In genomic region chr13:59289127-59289526, GRCm38 (mm10) we compare ENCODE assay signal across 10 mouse cellular contexts.
A peak's percentile ranks its signal among the peaks of the same experiment; 100 is the strongest.
DNase-seq lines count a peak whose midpoint lies in the region; ATAC-seq and TF ChIP-seq lines count a peak whose summit lies in the region.
"Had no signal": no experiment of that assay in that cellular context is flagged by ENCODE, and none has a peak within 500 bp of the region (broad histone marks: within the 10 kb centered on the region; RNA-seq: fewer than 3 reads in every experiment).

No protein-coding gene starts in this region.

- no peak overlapping the region for H3K27ac ChIP-seq in gastrocnemius, adult 2 months
- H3K27ac ChIP-seq in ES-Bruce4 (ENCODE audit: insufficient read depth, low read length) = no peak overlapping the region
- no peak overlapping the region for H3K27ac ChIP-seq in kidney, embryonic 15.5 days
- H3K27ac ChIP-seq: heart, embryonic 10.5 days; liver, embryonic 15.5 days had no signal

- no peaks in the 10 kb centered on the region for H3K4me1 ChIP-seq in ES-Bruce4 (ENCODE audit: control insufficient read depth, insufficient read depth, low read length)
- no peaks in the 10 kb centered on the region for H3K4me1 ChIP-seq in kidney, embryonic 15.5 days
- H3K4me1 ChIP-seq: liver, embryonic 15.5 days had no signal

- H3K9me3 ChIP-seq in ES-Bruce4 (replicated peaks; ENCODE audit: control insufficient read depth, insufficient read depth, low read length, poor library complexity, severe bottlenecking) = no peaks in the 10 kb centered on the region
- 0 out of 2 replicates have a peak, but pooled peaks cover 3% of the 10 kb centered on the region for H3K9me3 ChIP-seq in kidney, embryonic 15.5 days (replicated peaks)
- H3K9me3 ChIP-seq: heart, embryonic 10.5 days; liver, embryonic 15.5 days had no signal

- no peak for TF ChIP-seq POLR2A in ES-Bruce4 (IDR thresholded peaks at IDR 0.05; ENCODE audit: insufficient read depth, low read length)

- no peaks in the 10 kb centered on the region for H3K36me3 ChIP-seq in ES-Bruce4 (ENCODE audit: control insufficient read depth, insufficient read depth, low read length, poor library complexity, severe bottlenecking)
- no peaks in the 10 kb centered on the region for H3K36me3 ChIP-seq in kidney, embryonic 15.5 days
- H3K36me3 ChIP-seq: heart, embryonic 10.5 days; liver, embryonic 15.5 days had no signal

- DNase-seq in gastrocnemius, adult 2 months = peak; percentile 37
- DNase-seq in gastrocnemius, postnatal 36 days = no peak
- DNase-seq in frontal cortex, postnatal 25 days (ENCODE audit: low spot score in 2 of 2) = peak; percentile 25 to 33
- peak; percentile 66 to 71 for DNase-seq in left cerebral cortex, postnatal 14 days (ENCODE audit: low spot score in 2 of 2)
- DNase-seq in thymus, postnatal 0 days (ENCODE audit: low spot score) = no peak
- no peak for DNase-seq in kidney, adult 9 months

- H3K4me3 ChIP-seq in gastrocnemius, adult 2 months = no peak overlapping the region
- no peak overlapping the region for H3K4me3 ChIP-seq in ES-Bruce4 (ENCODE audit: low read depth, low read length)
- H3K4me3 ChIP-seq in kidney, embryonic 15.5 days (replicated peaks) = no peak overlapping the region
- H3K4me3 ChIP-seq: heart, embryonic 10.5 days; liver, embryonic 15.5 days had no signal

- no peak for ATAC-seq in kidney, embryonic 15.5 days (replicated peaks; ENCODE audit: low FRiP score)

- TF ChIP-seq CTCF in gastrocnemius, adult 2 months (IDR thresholded peaks at IDR 0.05) = peak; percentile 49
- TF ChIP-seq CTCF in ES-Bruce4 (IDR thresholded peaks at IDR 0.05; ENCODE audit: low read depth, low read length) = peak; percentile 13

- intact Hi-C loops in gastrocnemius, adult 2 months (cut with DNase I) = no loop called here
- intact Hi-C loops in gastrocnemius, postnatal 36 days (cut with DNase I) = no loop called here
- intact Hi-C loops in left cerebral cortex, postnatal 14 days (cut with DNase I) = loop anchor here (10.0 kb wide), 1 partner anchor 484 kb away; the partner anchor contains the start of gene Ntrk2

- H3K27me3 ChIP-seq in ES-Bruce4 (ENCODE audit: control insufficient read depth, insufficient read depth, low read length, poor library complexity, severe bottlenecking) = no peaks in the 10 kb centered on the region
- no peaks in the 10 kb centered on the region for H3K27me3 ChIP-seq in kidney, embryonic 15.5 days
- H3K27me3 ChIP-seq: liver, embryonic 15.5 days had no signal

- TF ChIP-seq EP300 in ES-Bruce4 (IDR thresholded peaks at IDR 0.05; ENCODE audit: insufficient read depth, low read depth, low read length) = no peak

- H3K4me2 ChIP-seq in kidney, embryonic 15.5 days = no peak overlapping the region
- H3K4me2 ChIP-seq: liver, embryonic 15.5 days had no signal

- no peak overlapping the region for H3K9ac ChIP-seq in ES-Bruce4 (ENCODE audit: low read depth, poor library complexity, severe bottlenecking)
- no peak overlapping the region for H3K9ac ChIP-seq in kidney, embryonic 15.5 days
- H3K9ac ChIP-seq: liver, embryonic 15.5 days had no signal

- WGBS in kidney, embryonic 15.5 days = 49% methylated on average over 11 of the region's 11 CpGs

Comparison
In these comparisons a context has a peak if more than half of its experiments do, and no peak if none do; other contexts are left out.
1. DNase-seq: peak in gastrocnemius, adult 2 months (single experiment), frontal cortex, postnatal 25 days (2 of 2) and left cerebral cortex, postnatal 14 days (2 of 2); none in gastrocnemius, postnatal 36 days (0 of 2), thymus, postnatal 0 days (single experiment) and kidney, adult 9 months (single experiment).